Mouse (Mus musculus) lung, adult 18-20 months (tissue): ENCODE data around the gene Pgam2.
A peak's percentile ranks its signal among the peaks of the same experiment; 100 is the strongest.

Source experiments
- DNase-seq, 2 experiments: peaks; one replicate each; pipeline ENCODE4 v3.0.0; 2022; ENCODE audit warnings: mixed read lengths in 2 of 2

The Pgam2 gene

GRCm38 (mm10) chr11:5804174-5804573, 641 bp upstream of the Pgam2 start:
- DNase-seq = no peak

GRCm38 (mm10) chr11:5802457-5803217, 896 bp downstream of the Pgam2 start:
- DNase-seq = peak in 1 of 2 experiments; percentile 26

- DNase-seq = no peak
Observed at GRCm38 (mm10) chr11:5802005-5802404, 1.5 kb downstream of the Pgam2 start.

- DNase-seq = no peak
Observed at GRCm38 (mm10) chr11:5801511-5801910, 2.0 kb downstream of the Pgam2 start.

GRCm38 (mm10) chr11:5799621-5800490, 3.7 kb downstream of the Pgam2 start:
- DNase-seq = peak; percentile 81 to 88

GRCm38 (mm10) chr11:5797928-5798327, 5.6 kb downstream of the Pgam2 start:
- DNase-seq = no peak

- DNase-seq = no peak
Observed at GRCm38 (mm10) chr11:5797371-5797770, 6.2 kb downstream of the Pgam2 start.

GRCm38 (mm10) chr11:5796939-5797338, 6.6 kb downstream of the Pgam2 start:
- DNase-seq = no peak

- DNase-seq = no peak
Observed at GRCm38 (mm10) chr11:5795706-5796105, 7.8 kb downstream of the Pgam2 start.

- DNase-seq = peak in 1 of 2 experiments; percentile 27
Observed at GRCm38 (mm10) chr11:5795290-5795689, 8.2 kb downstream of the Pgam2 start.

GRCm38 (mm10) chr11:5790431-5790830, 13.1 kb downstream of the Pgam2 start:
- DNase-seq = no peak

GRCm38 (mm10) chr11:5789754-5790333, 13.7 kb downstream of the Pgam2 start:
- DNase-seq = no peak

GRCm38 (mm10) chr11:5789071-5789753, 14.3 kb downstream of the Pgam2 start:
- DNase-seq = peak in 1 of 2 experiments; percentile 31

GRCm38 (mm10) chr11:5788056-5789014, 15.2 kb downstream of the Pgam2 start, which contains the start of gene Dbnl:
Dbnl (plus strand) TSS chr11:5788488.
- DNase-seq = peak; percentile 97 to 98

- DNase-seq = no peak
Observed at GRCm38 (mm10) chr11:5787671-5788055, 15.9 kb downstream of the Pgam2 start.

- peak; percentile 55 to 64 for DNase-seq
Observed at GRCm38 (mm10) chr11:5785732-5786131, 17.8 kb downstream of the Pgam2 start.

GRCm38 (mm10) chr11:5782199-5782944, 21.2 kb downstream of the Pgam2 start:
- DNase-seq = no peak

GRCm38 (mm10) chr11:5780035-5780499, 23.5 kb downstream of the Pgam2 start:
- DNase-seq = no peak

GRCm38 (mm10) chr11:5778481-5778880, 25.1 kb downstream of the Pgam2 start:
- DNase-seq = no peak

- DNase-seq = no peak
Observed at GRCm38 (mm10) chr11:5766019-5766418, 37.5 kb downstream of the Pgam2 start.

- DNase-seq = no peak
Observed at GRCm38 (mm10) chr11:5762633-5762982, 40.9 kb downstream of the Pgam2 start.
